Mouse (Mus musculus) limb, embryonic 14.5 days (tissue): ENCODE data around the gene Sh3d19. TPM values are rescaled to one million over a fixed set of nuclear protein-coding genes. Genes with fewer than 3 reads are reported as not detected.

Experiments
- ATAC-seq: fragments of 200-750 bp; cut with Nextera tagmentation; 2 replicates; pipeline ENCODE4 v1.8.0; 2017; ENCODE audit warnings: low read depth, moderate number of reproducible peaks, moderate TSS enrichment; ENCODE audit not compliant: low FRiP score
- DNase-seq: peaks from one replicate; pipeline ENCODE4 v3.0.0-alpha.2; 2015; ENCODE audit warnings: low spot score
- H3K27ac ChIP-seq: fragments of 300-500 bp; sonication (generic); replicated peaks from 2 replicates; pipeline ENCODE4 v1.5.1; 2014; ENCODE audit warnings: low read depth, mild to moderate bottlenecking, low read length, moderate library complexity, mixed read lengths
- H3K27me3 ChIP-seq: fragments of 300-500 bp; sonication (generic); 2 replicates; pipeline ENCODE4 v1.6.1; 2014; ENCODE audit warnings: low read length, mixed read lengths; ENCODE audit not compliant: control insufficient read depth, insufficient read depth
- H3K36me3 ChIP-seq: fragments of 300-500 bp; sonication (generic); 2 replicates; pipeline ENCODE4 v1.6.1; 2014; ENCODE audit warnings: mild to moderate bottlenecking, low read length, moderate library complexity, mixed read lengths; ENCODE audit not compliant: control insufficient read depth, insufficient read depth
- H3K4me1 ChIP-seq: fragments of 300-500 bp; sonication (generic); 2 replicates; pipeline ENCODE4 v1.6.1; 2014; ENCODE audit warnings: antibody characterized with exemption, low read length, mixed read lengths; ENCODE audit not compliant: control insufficient read depth, insufficient read depth
- H3K4me2 ChIP-seq: fragments of 300-500 bp; sonication (generic); replicated peaks from 2 replicates; pipeline ENCODE4 v1.6.1; 2014; ENCODE audit warnings: low read depth, mild to moderate bottlenecking, low read length, moderate library complexity; ENCODE audit not compliant: severe bottlenecking
- H3K4me3 ChIP-seq: fragments of 300-500 bp; sonication (generic); replicated peaks from 2 replicates; pipeline ENCODE4 v1.5.1; 2014; ENCODE audit warnings: low read length
- H3K9ac ChIP-seq: fragments of 300-500 bp; sonication (generic); 2 replicates; pipeline ENCODE4 v1.6.1; 2014; ENCODE audit warnings: mild to moderate bottlenecking, low read depth, low read length, moderate library complexity; ENCODE audit not compliant: severe bottlenecking
- H3K9me3 ChIP-seq: fragments of 300-500 bp; sonication (generic); 2 replicates; pipeline ENCODE4 v1.6.1; 2016; ENCODE audit warnings: low read length; ENCODE audit not compliant: control insufficient read depth
- POLR2A ChIP-seq: fragments of 200-500 bp; IDR thresholded peaks from 2 replicates; pipeline ENCODE4 v1.8.0; 2012; ENCODE audit warnings: inconsistent platforms, mild to moderate bottlenecking, moderate library complexity, borderline replicate concordance; ENCODE audit not compliant: insufficient read depth, insufficient read length; ENCODE audit errors: extremely low read depth
- WGBS: fragments of 180-500 bp; shearing (Covaris S2); extraction: QIAGEN DNeasy Blood & Tissue Kit; methylation state at CpG from one replicate; pipeline ENCODE4 v1.1.7; 2014; 5-methylcytosine and 5-hydroxymethylcytosine counted together
- polyA plus RNA-seq, 2 experiments: library from polyadenylated mRNA; depleted of rRNA in 1 of 2; stranded (reverse) in 1 of 2; unstranded in 1 of 2; fragments of >200 nt; fragmentation: Nextera tagmentation in 1 of 2; extraction: Ambion mirVana in 1 of 2; gene quantifications; 2 replicates each; pipeline versions ENCODE4 v1.2.1 to v1.2.3; 2012 to 2014

Sh3d19 gene
- polyA plus RNA-seq, 2 experiments = 29.2 to 33.8 TPM

- DNase-seq (no peak), ATAC-seq (no peak)
- WGBS = 92% methylated on average over 8 of the region's 8 CpGs
- Histone ChIP-seq H3K4me1 (no peaks in the 10 kb centered on the region), H3K27me3 (no peaks in the 10 kb centered on the region), H3K4me2 (no peak overlapping the region), H3K9ac (no peak overlapping the region), H3K27ac (no peak overlapping the region), H3K9me3 (no peaks in the 10 kb centered on the region), H3K36me3 (peaks cover 13% of the 10 kb centered on the region), H3K4me3 (no peak overlapping the region)
- TF ChIP-seq POLR2A = no peak
Measured at GRCm38 (mm10) chr3:86083051-86083450, 112.1 kb downstream of the Sh3d19 start.

- no peak for TF ChIP-seq POLR2A
- no peaks in the 10 kb centered on the region for H3K4me1 ChIP-seq
- H3K9me3 ChIP-seq = no peaks in the 10 kb centered on the region
- no peak overlapping the region for H3K4me3 ChIP-seq
- no peak for ATAC-seq
- H3K27me3 ChIP-seq = no peaks in the 10 kb centered on the region
- H3K27ac ChIP-seq = no peak overlapping the region
- H3K9ac ChIP-seq = no peak overlapping the region
- no peak for DNase-seq
- 94% methylated on average over 19 of the region's 19 CpGs for WGBS
- peaks cover 13% of the 10 kb centered on the region for H3K36me3 ChIP-seq
- H3K4me2 ChIP-seq = no peak overlapping the region
Measured at GRCm38 (mm10) chr3:86085001-86085400, 114.1 kb downstream of the Sh3d19 start.

GRCm38 (mm10) chr3:86087872-86088271 is 117.0 kb downstream of the Sh3d19 start:
- WGBS = 67% methylated on average over 3 of the region's 3 CpGs
- Histone ChIP-seq H3K27me3 (no peaks in the 10 kb centered on the region), H3K4me1 (peaks cover 11% of the 10 kb centered on the region; the same call in 1 of the 2 replicates), H3K4me3 (no peak overlapping the region), H3K36me3 (peaks cover 13% of the 10 kb centered on the region), H3K9me3 (no peaks in the 10 kb centered on the region), H3K4me2 (no peak overlapping the region), H3K9ac (no peak overlapping the region), H3K27ac (no peak overlapping the region)
- DNase-seq (no peak), ATAC-seq (no peak)
- TF ChIP-seq POLR2A = no peak

- WGBS = 18% methylated on average over 6 of the region's 6 CpGs
- no peak overlapping the region for H3K4me2 ChIP-seq
- no peak overlapping the region for H3K4me3 ChIP-seq
- H3K27ac ChIP-seq = no peak overlapping the region
- H3K9ac ChIP-seq = peak overlapping the region; percentile 28; the same call in 1 of the 2 replicates
- DNase-seq (no peak), ATAC-seq (no peak)
- H3K9me3 ChIP-seq = no peaks in the 10 kb centered on the region
- peaks cover 4% of the 10 kb centered on the region; the same call in 1 of the 2 replicates for H3K36me3 ChIP-seq
- H3K27me3 ChIP-seq = no peaks in the 10 kb centered on the region
- H3K4me1 ChIP-seq = peaks cover 19% of the 10 kb centered on the region; the same call in 1 of the 2 replicates
- TF ChIP-seq POLR2A = no peak
Measured at GRCm38 (mm10) chr3:86093213-86093845, 122.4 kb downstream of the Sh3d19 start.

GRCm38 (mm10) chr3:86093907-86094306 is 123.0 kb downstream of the Sh3d19 start:
- peaks cover 4% of the 10 kb centered on the region; the same call in 1 of the 2 replicates for H3K36me3 ChIP-seq
- TF ChIP-seq POLR2A = no peak
- no peaks in the 10 kb centered on the region for H3K27me3 ChIP-seq
- no peak overlapping the region for H3K27ac ChIP-seq
- H3K4me1 ChIP-seq = peaks cover 19% of the 10 kb centered on the region; the same call in 1 of the 2 replicates
- 54% methylated on average over 5 of the region's 5 CpGs for WGBS
- no peak overlapping the region for H3K9ac ChIP-seq
- H3K4me2 ChIP-seq = no peak overlapping the region
- no peak for ATAC-seq
- no peak for DNase-seq
- H3K4me3 ChIP-seq = no peak overlapping the region
- H3K9me3 ChIP-seq = no peaks in the 10 kb centered on the region

- 82% methylated on average over 6 of the region's 6 CpGs for WGBS
- no peak overlapping the region for H3K4me2 ChIP-seq
- no peak for DNase-seq
- H3K27me3 ChIP-seq = no peaks in the 10 kb centered on the region
- H3K36me3 ChIP-seq = peaks cover 9% of the 10 kb centered on the region; the same call in 1 of the 2 replicates
- H3K9me3 ChIP-seq = no peaks in the 10 kb centered on the region
- H3K4me1 ChIP-seq = peaks cover 3% of the 10 kb centered on the region; the same call in 1 of the 2 replicates
- ATAC-seq = no peak
- TF ChIP-seq POLR2A = no peak
- no peak overlapping the region for H3K4me3 ChIP-seq
- H3K9ac ChIP-seq = no peak overlapping the region
- no peak overlapping the region for H3K27ac ChIP-seq
Measured at GRCm38 (mm10) chr3:86101956-86102355, 131.0 kb downstream of the Sh3d19 start.
